Mouse (Mus musculus) left cerebral cortex, adult 8-10 months (tissue): ENCODE results near the gene Rheb. TPM values are rescaled to one million over a fixed set of nuclear protein-coding genes. Genes with fewer than 3 reads are reported as not detected.
A peak's percentile ranks its signal among the peaks of the same experiment; 100 is the strongest.
"Not testable (repeated sequence)": the region's sequence is repeated elsewhere in the genome, so short reads cannot be mapped to it uniquely, and the experiment has no call there.

Source experiments
- DNase-seq, 2 experiments: peaks; one replicate each; pipeline ENCODE4 v3.0.0; 2022; ENCODE audit warnings: low spot score in 2 of 2
- total RNA-seq, 4 experiments: library from RNA; stranded (reverse); gene quantifications; 2 replicates each; pipeline ENCODE4 v1.2.4; 2022

Rheb gene
- total RNA-seq, 4 experiments from 2014 or later: 105 to 112 (median 108) TPM

GRCm38 (mm10) chr5:24843103-24843475 lies 665 bp upstream of the Rheb start:
- peak in 1 of 2 experiments; percentile 80 for DNase-seq

GRCm38 (mm10) chr5:24841662-24842273 lies 656 bp downstream of the Rheb start:
- DNase-seq: peak; percentile 38 to 39

GRCm38 (mm10) chr5:24840975-24841431 lies 1.4 kb downstream of the Rheb start:
- no peak for DNase-seq

- DNase-seq: no peak
These were observed 7.9 kb downstream of the Rheb start for GRCm38 (mm10) chr5:24834491-24834890.

GRCm38 (mm10) chr5:24831912-24832311 lies 10.5 kb downstream of the Rheb start:
- no peak for DNase-seq

- no peak for DNase-seq
These were observed 14.0 kb downstream of the Rheb start for GRCm38 (mm10) chr5:24828446-24828845.

- DNase-seq: no peak
These were observed 15.3 kb downstream of the Rheb start for GRCm38 (mm10) chr5:24827173-24827572.

GRCm38 (mm10) chr5:24826056-24826770 lies 16.2 kb downstream of the Rheb start:
- DNase-seq: no peak

GRCm38 (mm10) chr5:24825365-24826055 lies 16.9 kb downstream of the Rheb start:
- no peak for DNase-seq

- no peak for DNase-seq
These were observed 18.5 kb downstream of the Rheb start for GRCm38 (mm10) chr5:24823864-24824405.

- DNase-seq: no peak
These were observed 19.6 kb downstream of the Rheb start for GRCm38 (mm10) chr5:24822781-24823180.

GRCm38 (mm10) chr5:24822231-24822630 lies 20.2 kb downstream of the Rheb start:
- not testable (repeated sequence) for DNase-seq

GRCm38 (mm10) chr5:24821403-24821841 lies 21.0 kb downstream of the Rheb start:
- no peak for DNase-seq

- no peak for DNase-seq
These were observed 21.8 kb downstream of the Rheb start for GRCm38 (mm10) chr5:24820627-24821026.

GRCm38 (mm10) chr5:24817191-24817590 lies 25.2 kb downstream of the Rheb start:
- DNase-seq: no peak

- no peak for DNase-seq
These were observed 28.5 kb downstream of the Rheb start for GRCm38 (mm10) chr5:24813946-24814345.

- DNase-seq: no peak
These were observed 29.4 kb downstream of the Rheb start for GRCm38 (mm10) chr5:24813005-24813404.

GRCm38 (mm10) chr5:24805222-24805621 lies 37.2 kb downstream of the Rheb start:
- DNase-seq: peak in 1 of 2 experiments; percentile 2

GRCm38 (mm10) chr5:24804661-24805060 lies 37.8 kb downstream of the Rheb start:
- peak in 1 of 2 experiments; percentile 20 for DNase-seq

- peak in 1 of 2 experiments; percentile 1 for DNase-seq
These were observed 40.4 kb downstream of the Rheb start for GRCm38 (mm10) chr5:24801841-24802624.

- peak in 1 of 2 experiments; percentile 2 for DNase-seq
These were observed 42.0 kb downstream of the Rheb start for GRCm38 (mm10) chr5:24800416-24800815.
